Mouse (Mus musculus) CH12.LX (cell line): ENCODE results near the gene Triobp. TPM values are rescaled to one million over a fixed set of nuclear protein-coding genes. Genes with fewer than 3 reads are reported as not detected.

ENCODE experiments used
- DNase-seq: peaks from one replicate; pipeline ENCODE4 v3.0.0-alpha.2; 2013; ENCODE audit errors: extremely low read depth
- H3K27ac ChIP-seq: 2 replicates; pipeline ENCODE4 v1.5.1; 2012; ENCODE audit warnings: low read depth, mild to moderate bottlenecking, control low read depth, moderate library complexity; ENCODE audit not compliant: insufficient read depth
- H3K27me3 ChIP-seq: replicated peaks from 2 replicates; pipeline ENCODE3; 2012; ENCODE audit warnings: inconsistent platforms
- H3K36me3 ChIP-seq, 2 experiments: replicated peaks in 1 of 2; 2 replicates each; pipeline versions ENCODE3 to v1.6.1; 2012; ENCODE audit warnings: inconsistent platforms in 1 of 2, low read length in 1 of 2, mild to moderate bottlenecking in 1 of 2, mixed read lengths in 1 of 2, moderate library complexity in 1 of 2; ENCODE audit not compliant: control insufficient read depth in 1 of 2, insufficient read depth in 1 of 2
- H3K4me1 ChIP-seq, 2 experiments: 2 replicates each; pipeline ENCODE4 v1.6.1; 2012; ENCODE audit warnings: inconsistent platforms in 1 of 2, moderate library complexity in 1 of 2; ENCODE audit not compliant: insufficient read depth in 2 of 2, control insufficient read depth in 1 of 2
- H3K4me2 ChIP-seq: 2 replicates; pipeline ENCODE4 v1.6.1; 2012; ENCODE audit warnings: low read depth, mild to moderate bottlenecking, control low read depth; ENCODE audit not compliant: poor library complexity, insufficient read depth, severe bottlenecking
- H3K4me3 ChIP-seq, 3 experiments: fragments of 150-350 bp in 1 of 3; sonication (generic) in 1 of 3; replicated peaks in 1 of 3; 2 replicates each; pipeline versions ENCODE3 to v1.5.1; 2011 to 2012; ENCODE audit warnings: low read depth in 2 of 3, low read length in 2 of 3, mild to moderate bottlenecking in 2 of 3, moderate library complexity in 2 of 3, control low read depth in 1 of 3, improper control_type of control experiment in 1 of 3, inconsistent platforms in 1 of 3, mixed read lengths in 1 of 3; ENCODE audit not compliant: poor library complexity in 1 of 3
- H3K79me2 ChIP-seq: replicated peaks from 2 replicates; pipeline ENCODE4 v1.6.1; 2012; ENCODE audit warnings: mild to moderate bottlenecking, moderate library complexity; ENCODE audit not compliant: control insufficient read depth, poor library complexity, insufficient read depth, severe bottlenecking; ENCODE audit errors: extremely low read depth
- H3K9ac ChIP-seq: 2 replicates; pipeline ENCODE4 v1.6.1; 2012; ENCODE audit warnings: low read depth, mild to moderate bottlenecking, control low read depth, moderate library complexity; ENCODE audit not compliant: insufficient read depth
- H3K9me3 ChIP-seq: replicated peaks from 2 replicates; pipeline ENCODE3; 2012; ENCODE audit warnings: low read length, inconsistent platforms, mixed read lengths
- CHD1 ChIP-seq: IDR thresholded peaks from 2 replicates; pipeline ENCODE4 v1.6.1; 2012; ENCODE audit warnings: low read depth, low read length, improper control_type of control experiment, inconsistent platforms
- E2F4 ChIP-seq: IDR thresholded peaks from 2 replicates; pipeline ENCODE4 v1.6.1; 2011; ENCODE audit warnings: low read depth, low read length, improper control_type of control experiment; ENCODE audit not compliant: insufficient replicate concordance
- GABPA ChIP-seq: IDR thresholded peaks from 2 replicates; pipeline ENCODE4 v1.6.1; 2012; ENCODE audit warnings: low read depth, low read length, improper control_type of control experiment, inconsistent platforms; ENCODE audit not compliant: insufficient replicate concordance
- HCFC1 ChIP-seq: IDR thresholded peaks from 2 replicates; pipeline ENCODE4 v1.6.1; 2012; ENCODE audit warnings: low read depth, mild to moderate bottlenecking, inconsistent platforms, low read length, improper control_type of control experiment
- IRF4 ChIP-seq: IDR thresholded peaks from 2 replicates; pipeline ENCODE4 v1.6.1; 2014; ENCODE audit warnings: low read depth, mild to moderate bottlenecking, inconsistent platforms, low read length, improper control_type of control experiment
- JUN ChIP-seq: IDR thresholded peaks from 2 replicates; pipeline ENCODE4 v1.6.1; 2011; ENCODE audit warnings: low read depth, mild to moderate bottlenecking, low read length, improper control_type of control experiment, moderate library complexity; ENCODE audit not compliant: insufficient read depth
- JUND ChIP-seq: conservative IDR thresholded peaks from 2 replicates; pipeline ENCODE4 v1.6.1; 2011; ENCODE audit warnings: low read depth, low read length, improper control_type of control experiment
- KAT2A ChIP-seq: IDR thresholded peaks from 2 replicates; pipeline ENCODE4 v1.6.1; 2012; ENCODE audit warnings: low read length, improper control_type of control experiment, inconsistent platforms; ENCODE audit not compliant: insufficient replicate concordance
- MAZ ChIP-seq: IDR thresholded peaks from 2 replicates; pipeline ENCODE4 v1.6.1; 2012; ENCODE audit warnings: low read depth, mild to moderate bottlenecking, inconsistent platforms, low read length, improper control_type of control experiment, moderate library complexity
- MEF2A ChIP-seq: IDR thresholded peaks from 2 replicates; pipeline ENCODE4 v1.6.1; 2014; ENCODE audit warnings: low read depth, mild to moderate bottlenecking, inconsistent platforms, low read length, improper control_type of control experiment, borderline replicate concordance
- MXI1 ChIP-seq: IDR thresholded peaks from 2 replicates; pipeline ENCODE4 v1.6.1; 2011; ENCODE audit warnings: mild to moderate bottlenecking, low read depth, low read length, improper control_type of control experiment
- MYC ChIP-seq: IDR thresholded peaks from 2 replicates; pipeline ENCODE4 v1.6.1; 2011; ENCODE audit warnings: low read depth, mild to moderate bottlenecking, improper control_type of control experiment, low read length
- NELFE ChIP-seq: IDR thresholded peaks from 2 replicates; pipeline ENCODE4 v1.6.1; 2011; ENCODE audit warnings: low read depth, low read length, improper control_type of control experiment
- POLR2A ChIP-seq: IDR thresholded peaks from 2 replicates; pipeline ENCODE4 v1.6.1; 2011; ENCODE audit warnings: low read depth, mild to moderate bottlenecking, improper control_type of control experiment, low read length
- USF1 ChIP-seq: IDR thresholded peaks from 2 replicates; pipeline ENCODE4 v1.6.1; 2014; ENCODE audit warnings: low read depth, mild to moderate bottlenecking, inconsistent platforms, low read length, improper control_type of control experiment
- USF2 ChIP-seq: conservative IDR thresholded peaks from 2 replicates; pipeline ENCODE4 v1.6.1; 2011; ENCODE audit warnings: low read depth, low read length, improper control_type of control experiment
- ZKSCAN1 ChIP-seq: IDR thresholded peaks from 2 replicates; pipeline ENCODE4 v1.6.1; 2012; ENCODE audit warnings: low read depth, inconsistent platforms, low read length, improper control_type of control experiment, borderline replicate concordance
- ZMIZ1 ChIP-seq: IDR thresholded peaks from 2 replicates; pipeline ENCODE4 v1.6.1; 2012; ENCODE audit warnings: low read depth, mild to moderate bottlenecking, inconsistent platforms, low read length, improper control_type of control experiment
- dilution Hi-C: fragments of 300-500 bp; cut with MboI; formaldehyde crosslinking; loops from 2 replicates; pipeline ENCODE4 v1.14.3; 2020; ENCODE audit warnings: low sequenced_read_pairs; ENCODE audit not compliant: extremely low pct_unique_long_range_greater_than_20kb, extremely low pct_ligation_motif_present
- in situ Hi-C: fragments of 300-500 bp; cut with MboI; formaldehyde crosslinking; loops from 3 replicates; pipeline ENCODE4 v1.14.3; 2019; ENCODE audit warnings: low sequenced_read_pairs, low pct_ligation_motif_present, low pct_unique_long_range_greater_than_20kb, mixed read lengths
- polyA plus RNA-seq: library from polyadenylated mRNA; unstranded; fragments of >175 nt; gene quantifications from 2 replicates; pipeline ENCODE4 v1.2.1, GENCODE M21; 2012; ENCODE audit warnings: low read depth; ENCODE audit not compliant: insufficient read length
- total RNA-seq, 2 experiments: library from RNA; depleted of rRNA; stranded (reverse); fragments of 300-350 nt in 1 of 2; fragments of >200 nt in 1 of 2; gene quantifications; 2 replicates each; pipeline ENCODE4 v1.2.3; 2012 to 2014

Triobp gene
- total and polyA plus RNA-seq, 3 experiments = 11.5 to 31.0 (median 25.5) TPM

- no peaks in the 10 kb centered on the region for H3K27me3 ChIP-seq
- peaks cover 12 to 27% of the 10 kb centered on the region in 2 experiments for H3K4me1 ChIP-seq
- peaks cover 6% of the 10 kb centered on the region; the same call in 1 of the 2 replicates for H3K79me2 ChIP-seq
- DNase-seq = no peak
- H3K27ac ChIP-seq = peak overlapping the region; percentile 95
- in situ Hi-C loops (no loop called here), dilution Hi-C loops (no loop called here)
- H3K4me3 ChIP-seq = peak overlapping the region; percentile 93 to 98 (median 96)
- H3K36me3 ChIP-seq = peaks cover 16 to 41% of the 10 kb centered on the region in 2 experiments
- peak overlapping the region; percentile 10; the same call in 1 of the 2 replicates for H3K9ac ChIP-seq
- TF ChIP-seq JUN (no peak), JUND (no peak), E2F4 (no peak), CHD1 (no peak), IRF4 (no peak), MXI1 (no peak), MEF2A (no peak), ZMIZ1 (no peak), MYC (no peak), NELFE (no peak), ZKSCAN1 (no peak), KAT2A (no peak), USF2 (no peak), USF1 (no peak), GABPA (no peak)
- H3K9me3 ChIP-seq = no peaks in the 10 kb centered on the region
- peak overlapping the region; percentile 75 for H3K4me2 ChIP-seq
Measured at GRCm38 (mm10) chr15:78984286-78984778, 36.8 kb downstream of the Triobp start.

GRCm38 (mm10) chr15:78986536-78987220, 39.2 kb downstream of the Triobp start:
- H3K27ac ChIP-seq = no peak overlapping the region
- H3K4me2 ChIP-seq = no peak overlapping the region
- H3K9me3 ChIP-seq = no peaks in the 10 kb centered on the region
- H3K79me2 ChIP-seq = peaks cover 6% of the 10 kb centered on the region; the same call in 1 of the 2 replicates
- dilution Hi-C loops = no loop called here
- no peaks in the 10 kb centered on the region for H3K27me3 ChIP-seq
- peaks cover 37 to 64% of the 10 kb centered on the region in 2 experiments for H3K36me3 ChIP-seq
- no peak for TF ChIP-seq USF2
- TF ChIP-seq MYC = no peak
- no peak for TF ChIP-seq HCFC1
- TF ChIP-seq JUND = no peak
- TF ChIP-seq GABPA = no peak
- no peak for TF ChIP-seq USF1
- no peak for TF ChIP-seq MAZ
- TF ChIP-seq POLR2A = no peak
- no peak for TF ChIP-seq E2F4
- no peak for TF ChIP-seq MEF2A
- no peak for TF ChIP-seq JUN
- peaks cover 11 to 27% of the 10 kb centered on the region in 2 experiments for H3K4me1 ChIP-seq
- in situ Hi-C loops = no loop called here
- no peak overlapping the region for H3K4me3 ChIP-seq
- DNase-seq = no peak
- no peak overlapping the region for H3K9ac ChIP-seq
